Mouse (Mus musculus): ENCODE measurements at regions not wholly inside any gene's neighbourhood (a gene's known extent, or its start where the extent isn't known, plus 50 kb on each side); places are given as distances from the start of the nearest gene placed in this dataset.

- no peak for DNase-seq (ENCODE audit: extremely low spot score, low spot score)
Measured at GRCm38 (mm10) chr12:28380203-28380602, 172.0 kb downstream of the Dcdc2c start.

GRCm38 (mm10) chr12:28377968-28378367 lies 174.2 kb downstream of the Dcdc2c start:
- DNase-seq (ENCODE audit: extremely low spot score, low spot score), result no peak

GRCm38 (mm10) chr12:28377373-28377772 lies 174.8 kb downstream of the Dcdc2c start:
- no peak for DNase-seq (ENCODE audit: extremely low spot score, low spot score)

DNA sequence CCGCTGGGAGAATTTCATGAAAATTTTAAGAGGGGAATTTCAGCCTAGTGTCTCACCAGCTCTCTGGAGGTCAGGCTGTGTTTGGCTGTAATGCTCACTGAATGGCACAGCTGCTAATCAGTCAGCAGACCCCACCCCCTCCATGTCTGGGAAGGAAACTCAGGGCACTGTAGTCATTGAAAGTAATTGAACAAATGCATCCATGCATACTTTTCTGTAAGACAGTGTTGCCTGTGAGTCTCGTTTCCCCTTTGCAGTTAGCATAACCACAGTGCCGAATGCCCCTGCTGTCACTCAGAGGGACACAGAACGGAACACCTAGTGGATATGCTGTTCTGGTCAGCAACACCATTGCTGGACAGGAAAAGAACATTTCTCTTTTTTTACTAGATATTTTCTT lies 175.4 kb downstream of the Dcdc2c start:
- no peak for DNase-seq (ENCODE audit: extremely low spot score, low spot score)

GRCm38 (mm10) chr12:28365304-28365703 lies 186.9 kb downstream of the Dcdc2c start:
- no peak for DNase-seq (ENCODE audit: extremely low spot score, low spot score)

- DNase-seq (ENCODE audit: extremely low spot score, low spot score), result no peak
Measured at GRCm38 (mm10) chr12:28358737-28359333, 193.4 kb downstream of the Dcdc2c start.

DNA sequence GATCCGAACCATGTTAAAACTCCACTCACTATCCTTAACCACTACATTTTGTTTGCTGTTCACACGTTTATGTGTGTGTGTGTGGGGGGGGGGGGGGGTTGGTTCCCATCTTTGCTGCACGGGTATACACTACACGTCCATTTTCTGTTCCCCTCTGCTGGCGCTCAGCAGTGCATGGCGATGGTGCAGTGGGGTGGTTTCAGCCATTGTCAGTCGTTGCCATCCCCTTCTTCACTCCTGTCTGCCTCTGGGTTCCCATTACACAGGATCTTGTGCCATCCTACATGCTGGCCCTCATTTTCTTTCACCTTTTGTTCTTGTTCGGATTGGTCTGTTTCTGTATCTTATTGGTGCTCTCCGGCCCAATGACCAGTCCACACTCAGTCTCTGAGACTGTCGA lies 194.4 kb downstream of the Dcdc2c start:
- DNase-seq (ENCODE audit: extremely low spot score, low spot score), result no peak

- no peak for DNase-seq (ENCODE audit: extremely low spot score, low spot score)
Measured at GRCm38 (mm10) chr12:28353140-28353539, 199.1 kb downstream of the Dcdc2c start.

DNA sequence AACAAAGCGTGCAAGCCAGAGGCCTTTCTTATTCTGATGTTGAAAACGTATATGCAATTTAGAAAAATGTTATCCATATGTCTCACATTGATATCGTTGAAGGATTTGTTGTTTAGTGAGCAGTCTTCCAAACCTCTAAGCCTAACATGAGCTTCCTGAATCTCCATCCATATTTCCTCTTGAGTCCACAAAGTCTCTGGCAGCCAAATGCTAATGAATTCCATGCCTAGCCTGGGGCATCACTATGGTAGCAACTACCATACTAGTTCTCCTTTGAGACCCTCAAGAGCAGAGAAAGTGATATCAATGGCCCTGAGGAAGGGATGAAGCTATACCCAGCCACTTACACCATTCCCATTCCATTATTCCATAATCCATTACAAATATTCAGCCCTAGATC lies 199.6 kb downstream of the Dcdc2c start:
- no peak for DNase-seq (ENCODE audit: extremely low spot score, low spot score)

DNA sequence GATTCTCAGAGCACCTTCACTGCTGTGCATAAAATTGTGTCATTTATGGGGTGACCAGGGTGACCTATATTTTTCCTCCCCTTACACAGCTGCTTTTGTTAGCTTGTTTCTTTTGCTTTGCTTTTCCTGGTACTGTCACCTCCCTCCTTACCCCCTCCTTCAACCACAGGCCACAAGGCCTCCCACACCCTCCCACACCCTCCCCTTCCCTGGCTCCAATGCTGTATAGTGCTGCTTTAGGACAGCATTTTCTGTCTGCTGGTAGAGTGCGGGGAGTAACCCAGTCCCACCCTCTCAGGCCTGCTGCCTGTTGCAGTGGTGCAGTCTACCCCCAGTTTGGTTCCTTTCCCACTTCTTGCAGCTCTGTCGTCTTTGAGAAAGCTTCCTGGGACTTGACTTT lies 209.5 kb downstream of the Dcdc2c start:
- DNase-seq (ENCODE audit: extremely low spot score, low spot score), result no peak

- no peak for DNase-seq (ENCODE audit: extremely low spot score, low spot score)
Measured at GRCm38 (mm10) chr12:28332591-28332990, 219.6 kb downstream of the Dcdc2c start.

GRCm38 (mm10) chr12:28331843-28332242 lies 220.4 kb downstream of the Dcdc2c start:
- DNase-seq (ENCODE audit: extremely low spot score, low spot score), result no peak

DNA sequence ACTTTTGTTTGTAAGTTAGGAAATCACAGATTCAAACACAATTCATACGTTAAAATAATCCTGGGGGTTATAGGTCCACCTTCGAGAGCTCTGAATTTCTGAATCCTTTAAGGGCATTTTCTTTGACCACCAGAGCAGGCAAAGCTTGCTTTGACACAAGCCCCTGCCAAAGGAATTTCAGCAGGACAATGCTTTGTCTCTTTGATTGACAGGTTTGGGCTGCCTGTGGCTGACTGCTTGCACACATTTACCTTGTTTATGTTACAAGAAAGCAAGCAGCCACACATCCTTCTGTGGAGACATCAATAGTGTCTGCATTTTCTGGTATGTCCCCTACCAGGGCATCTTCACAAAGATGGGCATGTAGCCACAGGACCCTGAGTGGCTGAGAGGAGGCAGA lies 228.5 kb downstream of the Dcdc2c start:
- no peak for DNase-seq (ENCODE audit: extremely low spot score, low spot score)

DNA sequence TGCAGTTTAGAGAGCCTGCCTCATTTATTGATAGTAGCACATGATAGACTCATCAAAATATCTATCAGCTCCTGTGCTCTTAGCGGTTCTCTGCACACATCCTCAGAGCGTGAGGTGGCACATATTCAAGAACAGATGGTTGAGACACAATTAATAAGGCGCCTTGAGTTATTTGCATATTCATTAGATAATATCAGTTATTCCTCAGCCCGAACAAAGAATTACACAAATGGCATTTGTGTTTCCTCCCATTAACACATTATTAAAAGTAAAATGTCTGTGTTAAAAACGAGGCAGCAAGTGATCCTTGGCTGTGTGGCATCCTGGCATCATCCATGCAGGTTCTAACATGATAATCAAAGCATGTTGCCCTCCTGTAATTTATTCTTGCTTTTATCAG lies 243.0 kb downstream of the Dcdc2c start:
- DNase-seq (ENCODE audit: extremely low spot score, low spot score), result no peak

GRCm38 (mm10) chr12:28302038-28302581 lies 250.1 kb downstream of the Dcdc2c start:
- no peak for DNase-seq (ENCODE audit: extremely low spot score, low spot score)

DNA sequence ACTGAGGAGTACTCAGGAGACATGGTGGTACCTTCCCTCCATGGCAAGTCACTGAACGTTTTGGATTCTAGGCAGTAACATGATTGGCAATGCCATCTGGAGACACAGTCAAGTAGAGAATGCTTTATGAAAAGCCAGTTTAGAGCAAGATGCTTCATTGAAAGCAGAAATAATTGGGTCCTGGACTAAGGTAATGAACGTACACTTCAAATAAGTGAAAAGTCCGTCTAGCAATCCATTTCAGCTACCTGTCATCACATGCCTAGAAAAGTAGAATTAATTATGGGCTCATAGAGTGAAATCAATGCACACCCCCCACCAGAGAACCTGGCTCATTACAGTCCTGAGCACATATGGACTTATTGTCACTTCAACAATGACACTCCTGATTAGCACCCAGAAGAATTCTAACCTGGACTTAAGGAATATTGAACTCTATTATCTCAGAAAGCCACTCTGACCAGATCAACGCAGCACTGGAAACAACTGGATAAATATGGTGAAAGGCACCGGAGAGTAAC lies 263.8 kb downstream of the Dcdc2c start:
- no peak for DNase-seq (ENCODE audit: extremely low spot score, low spot score)

- no peak for DNase-seq (ENCODE audit: extremely low spot score, low spot score)
Measured at GRCm38 (mm10) chr12:28255524-28255923, 296.7 kb downstream of the Dcdc2c start.

DNA sequence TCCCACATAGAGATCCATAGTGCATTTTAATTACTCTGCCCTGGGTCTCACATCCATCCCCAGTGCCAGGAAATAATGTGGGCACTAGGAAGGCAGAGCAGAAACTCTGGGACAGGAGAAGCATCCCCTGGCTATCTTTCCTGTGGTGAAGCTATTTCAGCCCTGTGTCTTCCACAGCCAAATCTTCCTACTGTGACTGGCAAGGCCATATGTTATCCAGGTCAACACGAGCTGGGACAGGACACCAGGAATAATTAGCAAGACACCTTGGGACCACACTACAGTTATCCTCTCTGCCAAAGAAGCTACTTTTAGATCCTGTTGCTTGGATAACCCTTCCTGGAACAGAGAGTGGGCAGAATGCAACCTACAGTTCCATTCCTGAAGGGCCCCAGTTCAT lies 301.7 kb downstream of the Dcdc2c start:
- DNase-seq (ENCODE audit: extremely low spot score, low spot score), result no peak

DNA sequence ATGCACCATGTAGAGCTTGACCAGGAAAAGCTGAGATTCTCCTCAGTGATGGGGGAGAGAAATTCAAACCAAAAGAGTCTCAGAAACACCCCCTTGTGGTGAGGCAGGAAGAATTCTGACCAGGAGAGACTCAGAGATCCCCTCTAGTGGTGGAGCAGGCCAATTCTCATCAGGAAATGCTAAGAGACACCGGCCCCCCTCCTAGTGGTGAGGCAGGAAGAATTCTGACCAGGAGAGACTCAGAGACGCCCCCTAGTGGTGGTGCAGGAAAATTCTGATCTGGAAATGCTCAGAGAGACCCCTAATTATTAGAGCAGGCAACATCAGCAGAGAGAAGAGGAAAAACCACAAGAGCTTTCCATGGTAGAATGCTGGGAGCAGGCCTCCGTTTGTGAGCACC lies 303.4 kb downstream of the Dcdc2c start:
- DNase-seq (ENCODE audit: extremely low spot score, low spot score), result no peak

- no peak for DNase-seq (ENCODE audit: extremely low spot score, low spot score)
Measured at GRCm38 (mm10) chr12:28248287-28248686, 303.9 kb downstream of the Dcdc2c start.

DNA sequence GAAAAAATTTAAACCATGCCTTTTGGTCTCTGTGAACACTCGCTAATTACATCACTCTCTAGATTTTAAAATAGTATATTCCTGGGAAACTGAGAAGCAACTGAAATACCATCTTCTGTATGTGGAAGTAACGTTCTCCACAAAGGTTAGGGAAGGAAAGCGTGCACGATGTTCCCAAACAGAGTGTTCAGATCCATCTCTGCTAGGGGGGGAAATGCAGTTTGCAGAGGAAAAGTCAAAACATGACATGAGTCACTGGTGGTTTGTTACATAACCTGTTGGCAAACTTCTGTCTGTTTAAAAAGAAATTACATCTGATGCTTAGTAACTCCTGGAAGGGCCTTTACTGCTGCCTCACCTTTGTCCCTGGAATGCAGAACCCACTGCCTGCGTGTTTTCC lies 314.2 kb downstream of the Dcdc2c start:
- no peak for DNase-seq (ENCODE audit: extremely low spot score, low spot score)

- DNase-seq (ENCODE audit: extremely low spot score, low spot score), result no peak
Measured at GRCm38 (mm10) chr12:28237041-28237440, 315.2 kb downstream of the Dcdc2c start.

- no peak for DNase-seq (ENCODE audit: extremely low spot score, low spot score)
Measured at GRCm38 (mm10) chr12:28202847-28203246, 349.4 kb downstream of the Dcdc2c start.

All from neural tube, embryonic 10.5 days (tissue).